Mouse (Mus musculus) kidney, adult 2 months (tissue): ENCODE measurements around the gene Kctd21.

Experiments used
- CTCF ChIP-seq: fragments of 200-500 bp; conservative IDR thresholded peaks from 2 replicates; pipeline ENCODE4 v1.5.1; 2011; ENCODE audit warnings: low read depth, mild to moderate bottlenecking, control low read depth, low read length, moderate library complexity, mixed read lengths; ENCODE audit not compliant: insufficient read depth, insufficient read length
- POLR2A ChIP-seq: fragments of 200-500 bp; IDR thresholded peaks from one replicate; pipeline ENCODE4 v1.6.1; 2011; ENCODE audit warnings: low read depth, low read length, control low read depth

DNA sequence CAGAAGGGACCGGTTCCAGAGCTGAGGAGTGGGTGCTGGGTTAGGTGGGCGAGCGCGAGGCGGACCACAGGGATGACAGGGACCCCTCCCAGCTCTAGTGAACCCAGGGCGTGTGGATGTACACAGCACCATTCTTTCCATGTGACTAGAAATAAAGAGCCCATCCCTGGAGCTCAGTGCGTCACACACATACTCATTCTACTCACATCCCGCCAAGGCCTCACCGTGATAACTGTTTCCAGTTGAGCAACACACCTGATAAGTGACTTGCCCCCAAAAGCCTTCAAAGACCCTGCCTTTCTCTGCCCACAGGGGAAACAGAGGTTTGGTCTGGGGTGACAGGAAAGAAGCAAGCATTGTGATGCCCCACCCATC lies 527 bp downstream of the Kctd21 start:
- TF ChIP-seq CTCF = no peak
- no peak for TF ChIP-seq POLR2A
